Mouse (Mus musculus): ENCODE measurements around the gene Ppp1r9a. TPM values are rescaled to one million over a fixed set of nuclear protein-coding genes. Genes with fewer than 3 reads are reported as not detected.

The Ppp1r9a gene
- polyA plus RNA-seq, 1 experiment: 63.9 TPM

GRCm38 (mm10) chr6:5045854-5046253, 143.1 kb downstream of the Ppp1r9a start:
- TF ChIP-seq CTCF (IDR thresholded peaks at IDR 0.05; ENCODE audit: extremely low read depth, insufficient read depth, low read length) (no peak), POLR2A (IDR thresholded peaks at IDR 0.05; ENCODE audit: extremely low read depth, insufficient read depth, low read length) (no peak)
- Histone ChIP-seq H3K4me1 (ENCODE audit: control insufficient read depth, insufficient read depth, low read length) (no peaks in the 10 kb centered on the region), H3K4me3 (ENCODE audit: insufficient read depth, low read length) (no peak overlapping the region), H3K27ac (ENCODE audit: insufficient read depth, low read length) (no peak overlapping the region)

GRCm38 (mm10) chr6:5048025-5048424, 145.3 kb downstream of the Ppp1r9a start:
- H3K4me3 ChIP-seq (ENCODE audit: insufficient read depth, low read length): no peak overlapping the region
- no peak for TF ChIP-seq CTCF (IDR thresholded peaks at IDR 0.05; ENCODE audit: extremely low read depth, insufficient read depth, low read length)
- no peak for TF ChIP-seq POLR2A (IDR thresholded peaks at IDR 0.05; ENCODE audit: extremely low read depth, insufficient read depth, low read length)
- no peak overlapping the region for H3K27ac ChIP-seq (ENCODE audit: insufficient read depth, low read length)
- no peaks in the 10 kb centered on the region for H3K4me1 ChIP-seq (ENCODE audit: control insufficient read depth, insufficient read depth, low read length)

GRCm38 (mm10) chr6:5052309-5052708, 149.6 kb downstream of the Ppp1r9a start:
- H3K27ac ChIP-seq (ENCODE audit: insufficient read depth, low read length): no peak overlapping the region
- H3K4me3 ChIP-seq (ENCODE audit: insufficient read depth, low read length): no peak overlapping the region
- no peak for TF ChIP-seq POLR2A (IDR thresholded peaks at IDR 0.05; ENCODE audit: extremely low read depth, insufficient read depth, low read length)
- no peak for TF ChIP-seq CTCF (IDR thresholded peaks at IDR 0.05; ENCODE audit: extremely low read depth, insufficient read depth, low read length)
- no peaks in the 10 kb centered on the region for H3K4me1 ChIP-seq (ENCODE audit: control insufficient read depth, insufficient read depth, low read length)

- no peak for TF ChIP-seq CTCF (IDR thresholded peaks at IDR 0.05; ENCODE audit: extremely low read depth, insufficient read depth, low read length)
- no peak for TF ChIP-seq POLR2A (IDR thresholded peaks at IDR 0.05; ENCODE audit: extremely low read depth, insufficient read depth, low read length)
- Histone ChIP-seq H3K27ac (ENCODE audit: insufficient read depth, low read length) (no peak overlapping the region), H3K4me3 (ENCODE audit: insufficient read depth, low read length) (no peak overlapping the region), H3K4me1 (ENCODE audit: control insufficient read depth, insufficient read depth, low read length) (no peaks in the 10 kb centered on the region)
These were observed 151.9 kb downstream of the Ppp1r9a start for GRCm38 (mm10) chr6:5054446-5055095.

GRCm38 (mm10) chr6:5074736-5075135, 172.0 kb downstream of the Ppp1r9a start:
- no peak for TF ChIP-seq POLR2A (IDR thresholded peaks at IDR 0.05; ENCODE audit: extremely low read depth, insufficient read depth, low read length)
- no peak for TF ChIP-seq CTCF (IDR thresholded peaks at IDR 0.05; ENCODE audit: extremely low read depth, insufficient read depth, low read length)
- no peak overlapping the region for H3K27ac ChIP-seq (ENCODE audit: insufficient read depth, low read length)
- H3K4me1 ChIP-seq (ENCODE audit: control insufficient read depth, insufficient read depth, low read length): no peaks in the 10 kb centered on the region
- no peak overlapping the region for H3K4me3 ChIP-seq (ENCODE audit: insufficient read depth, low read length)

- TF ChIP-seq POLR2A (IDR thresholded peaks at IDR 0.05; ENCODE audit: extremely low read depth, insufficient read depth, low read length) (no peak), CTCF (IDR thresholded peaks at IDR 0.05; ENCODE audit: extremely low read depth, insufficient read depth, low read length) (no peak)
- H3K4me1 ChIP-seq (ENCODE audit: control insufficient read depth, insufficient read depth, low read length): no peaks in the 10 kb centered on the region
- no peak overlapping the region for H3K4me3 ChIP-seq (ENCODE audit: insufficient read depth, low read length)
These were observed 173.0 kb downstream of the Ppp1r9a start for GRCm38 (mm10) chr6:5075680-5076079.

GRCm38 (mm10) chr6:5078009-5078408, 175.3 kb downstream of the Ppp1r9a start:
- no peaks in the 10 kb centered on the region for H3K4me1 ChIP-seq (ENCODE audit: control insufficient read depth, insufficient read depth, low read length)
- no peak overlapping the region for H3K27ac ChIP-seq (ENCODE audit: insufficient read depth, low read length)
- TF ChIP-seq CTCF (IDR thresholded peaks at IDR 0.05; ENCODE audit: extremely low read depth, insufficient read depth, low read length): no peak
- TF ChIP-seq POLR2A (IDR thresholded peaks at IDR 0.05; ENCODE audit: extremely low read depth, insufficient read depth, low read length): no peak
- no peak overlapping the region for H3K4me3 ChIP-seq (ENCODE audit: insufficient read depth, low read length)

More at GRCm38 (mm10) chr6:5075680-5076079, 173.0 kb downstream of the Ppp1r9a start:
- H3K27ac ChIP-seq (ENCODE audit: insufficient read depth, low read length): no peak overlapping the region

- H3K4me1 ChIP-seq (ENCODE audit: control insufficient read depth, insufficient read depth, low read length): no peaks in the 10 kb centered on the region
- TF ChIP-seq POLR2A (IDR thresholded peaks at IDR 0.05; ENCODE audit: extremely low read depth, insufficient read depth, low read length) (no peak), CTCF (IDR thresholded peaks at IDR 0.05; ENCODE audit: extremely low read depth, insufficient read depth, low read length) (no peak)
- no peak overlapping the region for H3K4me3 ChIP-seq (ENCODE audit: insufficient read depth, low read length)
- no peak overlapping the region for H3K27ac ChIP-seq (ENCODE audit: insufficient read depth, low read length)
These were observed 176.4 kb downstream of the Ppp1r9a start for GRCm38 (mm10) chr6:5079108-5079507.

- TF ChIP-seq POLR2A (IDR thresholded peaks at IDR 0.05; ENCODE audit: extremely low read depth, insufficient read depth, low read length) (no peak), CTCF (IDR thresholded peaks at IDR 0.05; ENCODE audit: extremely low read depth, insufficient read depth, low read length) (no peak)
- H3K27ac ChIP-seq (ENCODE audit: insufficient read depth, low read length): no peak overlapping the region
- no peak overlapping the region for H3K4me3 ChIP-seq (ENCODE audit: insufficient read depth, low read length)
- H3K4me1 ChIP-seq (ENCODE audit: control insufficient read depth, insufficient read depth, low read length): no peaks in the 10 kb centered on the region
These were observed 177.4 kb downstream of the Ppp1r9a start for GRCm38 (mm10) chr6:5080094-5080493.

- no peak for TF ChIP-seq CTCF (IDR thresholded peaks at IDR 0.05; ENCODE audit: extremely low read depth, insufficient read depth, low read length)
- TF ChIP-seq POLR2A (IDR thresholded peaks at IDR 0.05; ENCODE audit: extremely low read depth, insufficient read depth, low read length): no peak
- no peaks in the 10 kb centered on the region for H3K4me1 ChIP-seq (ENCODE audit: control insufficient read depth, insufficient read depth, low read length)
- H3K27ac ChIP-seq (ENCODE audit: insufficient read depth, low read length): no peak overlapping the region
- H3K4me3 ChIP-seq (ENCODE audit: insufficient read depth, low read length): no peak overlapping the region
These were observed 177.8 kb downstream of the Ppp1r9a start for GRCm38 (mm10) chr6:5080496-5080895.

Measured in cortical plate, adult 2 months (tissue).